Mouse (Mus musculus): ENCODE data around the gene Sntg2.

GRCm38 (mm10) chr12:30240891-30241290, 132.3 kb downstream of the Sntg2 start:
- no peak for TF ChIP-seq POLR2A (IDR thresholded peaks at IDR 0.05; ENCODE audit: borderline replicate concordance, low read depth, low read length)
- no peak for TF ChIP-seq CTCF (IDR thresholded peaks at IDR 0.05; ENCODE audit: low read depth, low read length)

All from bone marrow macrophage, adult 2 months (primary cell).